Mouse (Mus musculus) testis, postnatal 10 days (tissue): ENCODE measurements around the gene Igfbp4.

Experiments
- DNase-seq: peaks from one replicate; pipeline ENCODE4 v3.0.0; 2021; ENCODE audit warnings: low spot score

The Igfbp4 gene

DNA sequence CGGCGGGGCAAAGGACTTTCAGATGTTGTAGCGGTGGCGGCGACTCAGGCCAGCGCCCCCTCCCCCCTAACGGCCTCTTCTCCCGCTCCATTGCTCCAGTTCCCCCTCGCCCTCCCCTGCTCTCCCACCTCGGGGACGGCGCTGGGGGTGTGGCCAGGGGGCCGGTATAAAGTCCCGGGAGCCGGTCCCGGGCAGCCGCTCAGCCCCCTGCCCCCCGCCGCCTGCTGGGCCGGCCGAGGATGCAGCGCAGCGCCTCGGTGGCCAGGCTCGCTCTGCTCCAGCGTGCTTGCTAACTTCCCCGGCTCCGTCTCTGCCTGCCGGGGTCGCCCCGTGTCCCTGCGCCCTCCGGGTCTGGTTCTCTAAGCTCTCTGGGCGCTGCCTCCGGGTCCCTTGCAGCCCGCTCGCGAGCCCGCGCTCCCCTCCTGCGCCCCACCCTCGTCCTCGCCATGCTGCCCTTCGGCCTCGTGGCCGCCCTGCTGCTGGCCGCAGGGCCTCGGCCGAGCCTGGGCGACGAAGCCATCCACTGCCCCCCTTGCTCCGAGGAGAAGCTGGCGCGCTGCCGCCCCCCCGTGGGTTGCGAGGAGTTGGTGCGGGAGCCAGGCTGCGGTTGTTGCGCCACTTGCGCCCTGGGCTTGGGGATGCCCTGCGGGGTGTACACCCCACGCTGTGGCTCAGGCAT lies at the start of gene Igfbp4:
TSS of gene Igfbp4 (plus strand) at position 194 of the 679 bp plus-strand sequence.
- DNase-seq: peak; percentile 88

DNA sequence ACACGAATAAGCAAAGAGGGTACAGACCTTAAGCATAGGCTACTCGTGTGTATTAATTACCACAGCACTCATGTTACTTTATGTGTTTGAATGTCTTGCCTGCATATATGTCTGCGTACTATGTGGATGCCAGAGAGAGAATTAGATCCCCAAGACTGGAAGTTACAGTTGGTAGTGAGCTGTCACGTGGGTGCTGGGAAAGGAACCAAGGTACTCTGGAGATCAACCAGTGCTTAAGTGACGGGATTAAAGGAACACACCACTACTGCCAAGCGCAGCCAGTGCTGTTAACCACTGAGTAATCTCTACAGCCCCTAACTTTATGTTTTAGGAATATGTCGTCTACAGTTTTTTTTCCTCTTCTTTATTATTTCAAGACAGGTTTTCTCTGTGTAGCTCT lies 45.1 kb upstream of the Igfbp4 start:
- DNase-seq: no peak

DNA sequence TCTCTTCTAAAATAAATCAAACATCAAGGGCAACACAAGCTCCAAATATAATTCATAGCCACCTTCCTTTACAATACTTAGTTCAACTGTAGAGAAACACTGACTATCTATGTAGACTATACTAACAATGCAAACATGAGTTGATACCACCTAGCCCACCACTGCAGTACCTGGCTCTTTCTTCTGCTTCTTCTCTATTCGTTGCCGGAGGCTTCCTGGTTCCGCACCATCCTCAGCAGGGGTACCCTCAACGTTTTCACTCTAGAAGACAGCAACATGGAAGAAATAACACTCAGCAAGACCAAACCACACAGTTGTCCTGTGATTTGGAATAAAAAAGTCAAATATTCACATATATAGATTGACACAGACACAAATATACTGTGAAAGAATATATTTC lies 43.4 kb upstream of the Igfbp4 start:
- DNase-seq: no peak

- DNase-seq: no peak
Observed at GRCm38 (mm10) chr11:98998776-98999175, 42.3 kb upstream of the Igfbp4 start.

DNA sequence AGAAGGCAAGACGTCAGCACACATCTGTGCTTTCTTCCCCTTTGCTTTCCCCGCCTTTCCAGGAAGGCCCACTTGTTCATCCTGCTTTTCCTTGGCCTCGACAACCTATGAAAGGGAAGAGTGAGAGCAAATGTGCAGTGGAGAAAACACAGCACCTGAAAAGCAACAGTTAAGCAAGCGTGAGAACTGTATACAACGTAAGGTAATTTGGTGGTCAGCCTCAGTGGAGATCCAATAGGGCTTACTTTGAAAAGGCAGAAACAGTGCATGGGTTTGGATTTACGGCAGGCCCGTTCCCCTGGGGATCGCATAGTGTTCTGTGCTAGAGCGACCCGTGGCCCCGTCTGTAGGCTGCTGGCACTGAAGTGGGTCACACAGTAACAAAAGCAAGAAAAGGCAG lies 41.8 kb upstream of the Igfbp4 start:
- DNase-seq: no peak

DNA sequence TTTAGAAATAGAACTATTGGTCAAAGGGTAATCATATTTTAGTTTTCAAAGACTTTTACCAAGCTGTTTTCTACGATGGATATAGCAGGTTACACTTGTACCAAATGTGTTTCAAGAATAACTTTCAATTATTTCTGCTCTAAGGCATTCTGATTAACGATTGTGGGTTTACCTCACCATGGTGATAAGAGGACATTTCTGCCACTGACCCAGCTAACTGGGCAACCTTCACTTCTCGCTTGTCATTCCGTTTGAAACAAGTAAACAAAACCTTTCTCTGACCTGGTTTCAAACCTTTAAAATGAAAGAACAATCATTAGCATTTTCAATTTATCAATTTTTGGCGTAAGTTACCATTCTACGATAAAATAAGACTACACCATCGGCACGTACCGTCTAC lies 34.3 kb upstream of the Igfbp4 start:
- DNase-seq: no peak

DNA sequence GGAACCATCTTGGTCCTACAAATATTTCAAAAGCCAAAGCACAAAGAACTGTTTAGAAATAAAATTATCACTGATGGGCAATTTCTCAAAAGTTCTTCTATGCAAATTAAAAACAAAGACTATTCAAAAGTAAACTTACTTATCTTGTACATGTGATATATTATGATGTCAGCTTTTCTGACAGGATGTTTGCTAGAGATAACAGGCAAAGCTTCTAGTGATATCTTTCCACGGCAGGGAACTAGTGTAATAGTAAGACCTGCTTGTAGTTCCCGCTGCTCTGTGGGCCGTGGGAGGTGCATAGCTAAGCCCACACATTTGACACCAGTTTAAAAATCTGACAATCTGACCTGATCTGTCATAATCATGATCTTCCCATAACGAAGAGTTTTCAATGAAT lies 30.9 kb upstream of the Igfbp4 start:
- no peak for DNase-seq

DNA sequence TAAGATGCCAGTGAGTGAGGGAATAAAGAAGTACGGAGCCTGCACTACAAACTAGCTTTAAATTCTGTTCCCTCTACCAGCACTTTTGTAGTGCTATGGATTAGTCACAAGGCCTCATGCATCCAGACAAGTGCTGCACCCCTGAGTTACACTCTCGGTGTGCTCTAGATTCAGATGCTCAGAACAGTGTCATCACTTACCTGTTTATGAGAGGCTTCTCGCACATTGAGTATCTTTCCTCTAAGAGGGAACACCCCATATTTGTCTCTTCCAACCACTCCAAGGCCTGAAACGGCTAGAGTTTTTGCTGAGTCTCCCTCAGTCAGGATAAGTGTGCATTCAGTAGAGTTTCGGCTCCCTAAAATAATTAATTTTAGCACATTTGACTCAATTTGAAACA lies 30.3 kb upstream of the Igfbp4 start:
- DNase-seq: no peak

GRCm38 (mm10) chr11:99013856-99014255 lies 27.2 kb upstream of the Igfbp4 start:
- DNase-seq: no peak

GRCm38 (mm10) chr11:99019844-99020243 lies 21.2 kb upstream of the Igfbp4 start:
- DNase-seq: no peak

DNA sequence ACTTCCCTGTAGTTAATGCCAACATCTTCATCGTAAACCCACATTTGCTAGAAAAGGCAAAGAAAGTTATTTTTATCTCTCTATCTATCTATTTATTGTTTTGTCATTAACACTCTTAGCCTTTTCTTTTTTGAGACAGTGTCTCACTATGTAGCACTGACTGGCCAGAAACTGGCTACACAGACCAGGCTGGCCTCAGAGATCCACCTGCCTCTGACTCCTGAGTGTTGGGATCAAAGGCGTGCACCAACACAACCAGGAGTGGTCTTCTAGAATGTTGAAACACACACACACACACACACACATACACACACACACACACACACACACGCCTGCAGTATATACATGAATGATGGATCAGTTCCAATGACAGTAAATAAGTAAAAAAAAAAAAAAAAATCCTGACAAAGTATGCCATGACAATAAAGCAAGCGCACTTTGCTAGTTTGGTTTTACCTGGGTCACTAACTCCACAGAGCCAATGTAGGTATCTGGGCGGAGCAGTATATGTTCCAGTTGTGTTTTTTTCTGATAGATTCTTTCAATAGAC lies 18.6 kb upstream of the Igfbp4 start:
- DNase-seq: no peak

- no peak for DNase-seq
Observed at GRCm38 (mm10) chr11:99023094-99023493, 17.9 kb upstream of the Igfbp4 start.

- peak; percentile 89 for DNase-seq
Observed at GRCm38 (mm10) chr11:99023500-99024467, 17.3 kb upstream of the Igfbp4 start, which contains the start of gene Top2a. Gene Top2a, minus strand, starts transcription at chr11:99024189.

- no peak for DNase-seq
Observed at GRCm38 (mm10) chr11:99024468-99025134, 16.4 kb upstream of the Igfbp4 start.

- DNase-seq: no peak
Observed at GRCm38 (mm10) chr11:99025878-99026277, 15.2 kb upstream of the Igfbp4 start.

GRCm38 (mm10) chr11:99026899-99027440 lies 14.1 kb upstream of the Igfbp4 start:
- no peak for DNase-seq

GRCm38 (mm10) chr11:99035350-99035749 lies 5.7 kb upstream of the Igfbp4 start:
- DNase-seq: no peak

DNA sequence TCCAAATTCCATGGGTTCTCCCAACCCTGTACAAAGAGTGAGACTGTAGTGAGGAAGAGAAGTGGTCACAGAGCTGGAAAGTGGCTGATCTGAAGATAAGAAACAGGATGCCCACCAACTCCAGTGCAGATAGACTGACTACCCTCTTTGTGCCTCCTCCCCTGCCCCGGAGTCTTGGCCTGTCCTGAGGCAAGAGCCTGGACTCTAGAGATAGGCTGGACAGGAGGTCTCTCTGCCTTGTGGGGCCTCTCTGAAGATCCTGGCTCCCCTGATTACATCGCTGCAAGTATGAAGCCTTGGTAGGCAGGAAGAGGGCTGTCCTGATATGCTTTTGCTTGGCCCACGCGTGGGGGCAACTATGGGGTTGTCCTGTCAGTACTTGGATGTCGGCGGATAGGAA lies 4.8 kb upstream of the Igfbp4 start:
- DNase-seq: no peak

- DNase-seq: peak; percentile 87
Observed at GRCm38 (mm10) chr11:99039782-99040181, 1.3 kb upstream of the Igfbp4 start.

- no peak for DNase-seq
Observed at GRCm38 (mm10) chr11:99040346-99040974, 584 bp upstream of the Igfbp4 start.
